Mouse (Mus musculus) ES-E14 (cell line): ENCODE data around the gene Ap5z1. TPM values are rescaled to one million over a fixed set of nuclear protein-coding genes. Genes with fewer than 3 reads are reported as not detected.

Experiments
- DNase-seq: peaks from one replicate; pipeline ENCODE4 v3.0.0-alpha.2; 2013; ENCODE audit warnings: low read depth, low spot score
- H3K27ac ChIP-seq: 2 replicates; pipeline ENCODE4 v1.5.1; 2012; ENCODE audit warnings: low read depth, mild to moderate bottlenecking, low read length, moderate library complexity, mixed read lengths; ENCODE audit not compliant: poor library complexity, insufficient read depth, severe bottlenecking
- H3K36me3 ChIP-seq: 2 replicates; pipeline ENCODE4 v1.6.1; 2012; ENCODE audit warnings: mild to moderate bottlenecking, low read length, moderate library complexity, mixed read lengths; ENCODE audit not compliant: control insufficient read depth, poor library complexity, insufficient read depth, severe bottlenecking
- H3K4me1 ChIP-seq, 2 experiments: fragments of 150-350 bp in 1 of 2; sonication (generic) in 1 of 2; 2 replicates each; pipeline ENCODE4 v1.6.1; 2012; ENCODE audit warnings: low read length in 2 of 2, mild to moderate bottlenecking in 1 of 2, mixed read lengths in 1 of 2; ENCODE audit not compliant: control insufficient read depth in 2 of 2, insufficient read depth in 2 of 2, poor library complexity in 1 of 2
- H3K4me3 ChIP-seq, 2 experiments: fragments of 150-350 bp in 1 of 2; sonication (generic) in 1 of 2; 2 replicates each; pipeline ENCODE4 v1.5.1; 2012; ENCODE audit warnings: low read length in 2 of 2, low read depth in 1 of 2, mild to moderate bottlenecking in 1 of 2, mixed read lengths in 1 of 2; ENCODE audit not compliant: insufficient read depth in 1 of 2, poor library complexity in 1 of 2, severe bottlenecking in 1 of 2
- H3K9ac ChIP-seq: 2 replicates; pipeline ENCODE4 v1.6.1; 2012; ENCODE audit warnings: low read depth, mild to moderate bottlenecking, low read length, mixed read lengths; ENCODE audit not compliant: poor library complexity, insufficient read depth, severe bottlenecking
- H3K9me3 ChIP-seq: fragments of 150-350 bp; sonication (generic); 2 replicates; pipeline ENCODE4 v1.6.1; 2012; ENCODE audit warnings: low read depth, mild to moderate bottlenecking, low read length; ENCODE audit not compliant: control insufficient read depth, insufficient read depth
- CHD2 ChIP-seq: IDR thresholded peaks from 2 replicates; pipeline ENCODE4 v1.6.1; 2014; ENCODE audit warnings: mild to moderate bottlenecking, low read depth, low read length, inconsistent platforms
- HCFC1 ChIP-seq: IDR thresholded peaks from 2 replicates; pipeline ENCODE4 v1.6.1; 2012; ENCODE audit warnings: low read length, inconsistent platforms, borderline replicate concordance; ENCODE audit not compliant: insufficient read depth
- MAFK ChIP-seq: IDR thresholded peaks from 2 replicates; pipeline ENCODE4 v1.6.1; 2014; ENCODE audit warnings: mild to moderate bottlenecking, low read depth, low read length, inconsistent platforms; ENCODE audit not compliant: insufficient read depth
- ZC3H11A ChIP-seq: IDR thresholded peaks from 2 replicates; pipeline ENCODE4 v1.6.1; 2012; ENCODE audit warnings: low read depth, mild to moderate bottlenecking, inconsistent platforms, low read length, borderline replicate concordance
- ZNF384 ChIP-seq: IDR thresholded peaks from 2 replicates; pipeline ENCODE4 v1.6.1; 2012; ENCODE audit warnings: low read depth, low read length, inconsistent platforms
- in situ Hi-C, 2 experiments: fragments of 600-800 bp; cut with MboI; formaldehyde crosslinking; loops; one replicate each; pipeline ENCODE4 v1.15.1; 2025; ENCODE audit warnings: low sequenced_read_pairs in 2 of 2, inconsistent platforms in 1 of 2; ENCODE audit not compliant: unreplicated experiment in 2 of 2
- total RNA-seq: library from RNA; depleted of rRNA; stranded (reverse); fragments of 300-350 nt; gene quantifications from 2 replicates; pipeline ENCODE4 v1.2.3, GENCODE M21; 2012

Ap5z1 gene
- total RNA-seq, 1 experiment, result 17.4 TPM

GRCm38 (mm10) chr5:142489955-142490707 lies 26.4 kb downstream of the Ap5z1 start:
- H3K4me1 ChIP-seq, result peaks cover 0 to 20% of the 10 kb centered on the region in 2 experiments; a peak in 2 of 4 replicates
- in situ Hi-C loops, result no loop called here
- H3K36me3 ChIP-seq, result no peaks in the 10 kb centered on the region
- no peak overlapping the region for H3K27ac ChIP-seq
- TF ChIP-seq CHD2, result no peak
- TF ChIP-seq ZNF384, result no peak
- TF ChIP-seq ZC3H11A, result no peak
- TF ChIP-seq MAFK, result no peak
- TF ChIP-seq HCFC1, result no peak
- H3K9ac ChIP-seq, result no peak overlapping the region
- no peak overlapping the region for H3K4me3 ChIP-seq
- no peak for DNase-seq
- H3K9me3 ChIP-seq, result no peaks in the 10 kb centered on the region

DNA sequence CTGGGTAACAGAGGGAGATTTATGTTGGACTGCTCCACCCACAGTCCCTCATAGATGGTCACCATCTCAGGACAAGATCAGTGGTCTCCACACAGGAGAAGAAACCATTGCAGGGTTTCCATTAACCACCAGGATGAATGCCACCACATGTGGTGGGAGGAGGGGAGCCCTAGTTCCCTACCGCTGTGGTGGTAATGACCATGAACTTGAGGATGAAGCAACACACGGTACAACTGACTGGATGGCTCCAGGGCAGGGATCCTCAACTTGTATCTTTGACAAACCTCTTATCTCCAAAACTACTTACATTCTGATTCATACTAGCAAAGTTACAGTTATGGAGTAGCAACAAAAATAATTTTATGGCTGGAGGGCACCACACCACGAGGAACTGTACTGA lies 29.6 kb downstream of the Ap5z1 start:
- Histone ChIP-seq H3K36me3 (no peaks in the 10 kb centered on the region; the same call in 1 of the 2 replicates), H3K4me3 (no peak overlapping the region), H3K9ac (no peak overlapping the region), H3K9me3 (no peaks in the 10 kb centered on the region), H3K27ac (no peak overlapping the region), H3K4me1 (peaks cover 0 to 10% of the 10 kb centered on the region in 2 experiments; a peak in 1 of 4 replicates)
- in situ Hi-C loops, result no loop called here
- TF ChIP-seq HCFC1 (no peak), CHD2 (no peak), MAFK (no peak), ZC3H11A (no peak), ZNF384 (no peak)
- no peak for DNase-seq

GRCm38 (mm10) chr5:142495321-142496096 lies 31.8 kb downstream of the Ap5z1 start:
- in situ Hi-C loops, result no loop called here

DNA sequence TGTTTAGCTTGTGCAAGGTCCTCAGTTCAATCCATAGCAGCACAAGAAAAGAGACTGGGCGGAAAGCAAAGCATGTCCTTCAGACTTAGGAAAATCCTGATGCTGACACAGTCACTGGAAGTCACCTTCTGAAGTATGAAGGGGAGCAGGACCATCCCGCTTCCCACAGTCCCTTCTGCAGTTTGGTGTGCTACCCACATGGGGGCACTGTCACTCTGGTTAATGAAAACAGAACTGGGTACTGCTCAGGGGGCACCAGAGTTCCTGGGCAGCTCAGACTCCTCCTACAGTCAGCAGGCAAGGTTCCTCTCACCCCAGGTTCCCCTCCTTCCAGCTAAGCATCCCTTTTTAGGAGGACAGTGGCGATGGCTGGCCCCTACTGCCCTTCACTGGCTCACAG lies 35.2 kb downstream of the Ap5z1 start:
- no peaks in the 10 kb centered on the region for H3K9me3 ChIP-seq
- peaks cover 0 to 25% of the 10 kb centered on the region in 2 experiments; a peak in 1 of 4 replicates for H3K4me1 ChIP-seq
- no peak overlapping the region for H3K27ac ChIP-seq
- no peak for TF ChIP-seq HCFC1
- TF ChIP-seq CHD2, result no peak
- TF ChIP-seq ZC3H11A, result peak; percentile 47; the same call in 1 of the 2 replicates
- no peak for TF ChIP-seq MAFK
- no peak for TF ChIP-seq ZNF384
- peak; percentile 39 for DNase-seq
- H3K36me3 ChIP-seq, result no peaks in the 10 kb centered on the region; the same call in 1 of the 2 replicates
- in situ Hi-C loops, result no loop called here
- H3K9ac ChIP-seq, result no peak overlapping the region
- H3K4me3 ChIP-seq, result no peak overlapping the region

More at GRCm38 (mm10) chr5:142495321-142496096, 31.8 kb downstream of the Ap5z1 start:
- H3K4me3 ChIP-seq, result no peak overlapping the region
- DNase-seq, result no peak
- no peaks in the 10 kb centered on the region for H3K9me3 ChIP-seq
- TF ChIP-seq ZC3H11A (no peak), MAFK (no peak), CHD2 (no peak), HCFC1 (no peak)
- H3K9ac ChIP-seq, result no peak overlapping the region
- H3K4me1 ChIP-seq, result peaks cover 0 to 13% of the 10 kb centered on the region in 2 experiments; a peak in 1 of 4 replicates
- no peak overlapping the region for H3K27ac ChIP-seq
- no peaks in the 10 kb centered on the region; the same call in 1 of the 2 replicates for H3K36me3 ChIP-seq
